Mouse (Mus musculus) lung, postnatal 0 days (tissue): ENCODE measurements around the gene Dlk2. TPM values are rescaled to one million over a fixed set of nuclear protein-coding genes. Genes with fewer than 3 reads are reported as not detected.

Experiments
- ATAC-seq: fragments of 200-750 bp; cut with Nextera tagmentation; 2 replicates; pipeline ENCODE4 v1.8.0; 2017; ENCODE audit warnings: moderate library complexity
- DNase-seq: peaks from one replicate; pipeline ENCODE4 v3.0.0-alpha.2; 2016; ENCODE audit warnings: low spot score
- H3K27ac ChIP-seq: fragments of 300-500 bp; sonication (generic); 2 replicates; pipeline ENCODE4 v1.5.1; 2014; ENCODE audit warnings: antibody characterized with exemption, mild to moderate bottlenecking, low read length, mixed read lengths
- H3K27me3 ChIP-seq: fragments of 300-500 bp; sonication (generic); replicated peaks from 2 replicates; pipeline ENCODE4 v1.6.1; 2014; ENCODE audit warnings: low read length, mixed read lengths; ENCODE audit not compliant: insufficient read depth
- H3K36me3 ChIP-seq: fragments of 300-500 bp; sonication (generic); 2 replicates; pipeline ENCODE4 v1.6.1; 2014; ENCODE audit warnings: low read length, mixed read lengths; ENCODE audit not compliant: insufficient read depth
- H3K4me1 ChIP-seq: fragments of 300-500 bp; sonication (generic); 2 replicates; pipeline ENCODE4 v1.6.1; 2014; ENCODE audit warnings: antibody characterized with exemption, low read depth, low read length, mixed read lengths; ENCODE audit not compliant: insufficient read depth
- H3K4me2 ChIP-seq: fragments of 300-500 bp; sonication (generic); replicated peaks from 2 replicates; pipeline ENCODE4 v1.6.1; 2014; ENCODE audit warnings: low read depth, mild to moderate bottlenecking, low read length, moderate library complexity, mixed read lengths
- H3K4me3 ChIP-seq: fragments of 300-500 bp; sonication (generic); 2 replicates; pipeline ENCODE4 v1.5.1; 2014; ENCODE audit warnings: low read depth, low read length
- H3K9ac ChIP-seq: fragments of 300-500 bp; sonication (generic); replicated peaks from 2 replicates; pipeline ENCODE4 v1.6.1; 2014; ENCODE audit warnings: low read depth, mild to moderate bottlenecking
- H3K9me3 ChIP-seq: fragments of 300-500 bp; sonication (generic); 2 replicates; pipeline ENCODE4 v1.6.1; 2016; ENCODE audit warnings: low read length, mixed read lengths
- CTCF ChIP-seq: IDR thresholded peaks from 2 replicates; pipeline ENCODE4 v1.5.1; 2016; ENCODE audit warnings: antibody characterized with exemption, mild to moderate bottlenecking
- EP300 ChIP-seq: IDR thresholded peaks from 2 replicates; pipeline ENCODE4 v1.6.1; 2016; ENCODE audit warnings: antibody characterized with exemption, mild to moderate bottlenecking, control low read depth
- WGBS: fragments of 180-500 bp; shearing (Covaris S2); extraction: QIAGEN DNeasy Blood & Tissue Kit; methylation state at CpG from one replicate; pipeline ENCODE4 v1.1.7; 2014; 5-methylcytosine and 5-hydroxymethylcytosine counted together
- polyA plus RNA-seq: library from polyadenylated mRNA; unstranded; fragments of >200 nt; fragmentation: Nextera tagmentation; extraction: Ambion mirVana; gene quantifications from 2 replicates; pipeline ENCODE4 v1.2.1, GENCODE M21; 2015

The Dlk2 gene
- polyA plus RNA-seq, 1 experiment from 2014 or later, result 1.3 TPM

- Histone ChIP-seq H3K27me3 (no peaks in the 10 kb centered on the region), H3K4me1 (no peaks in the 10 kb centered on the region), H3K27ac (0 out of 2 replicates have a peak overlapping the region, but pooled peaks have one; percentile 26), H3K4me2 (no peak overlapping the region), H3K9me3 (no peaks in the 10 kb centered on the region), H3K4me3 (no peak overlapping the region), H3K9ac (no peak overlapping the region), H3K36me3 (peaks cover 30% of the 10 kb centered on the region; the same call in 1 of the 2 replicates)
- no peak for ATAC-seq
- DNase-seq, result no peak
- 83% methylated on average over 12 of the region's 12 CpGs for WGBS
- TF ChIP-seq CTCF, result no peak
- TF ChIP-seq EP300, result no peak
These were observed 31.7 kb upstream of the Dlk2 start for GRCm38 (mm10) chr17:46265502-46265901.

DNA sequence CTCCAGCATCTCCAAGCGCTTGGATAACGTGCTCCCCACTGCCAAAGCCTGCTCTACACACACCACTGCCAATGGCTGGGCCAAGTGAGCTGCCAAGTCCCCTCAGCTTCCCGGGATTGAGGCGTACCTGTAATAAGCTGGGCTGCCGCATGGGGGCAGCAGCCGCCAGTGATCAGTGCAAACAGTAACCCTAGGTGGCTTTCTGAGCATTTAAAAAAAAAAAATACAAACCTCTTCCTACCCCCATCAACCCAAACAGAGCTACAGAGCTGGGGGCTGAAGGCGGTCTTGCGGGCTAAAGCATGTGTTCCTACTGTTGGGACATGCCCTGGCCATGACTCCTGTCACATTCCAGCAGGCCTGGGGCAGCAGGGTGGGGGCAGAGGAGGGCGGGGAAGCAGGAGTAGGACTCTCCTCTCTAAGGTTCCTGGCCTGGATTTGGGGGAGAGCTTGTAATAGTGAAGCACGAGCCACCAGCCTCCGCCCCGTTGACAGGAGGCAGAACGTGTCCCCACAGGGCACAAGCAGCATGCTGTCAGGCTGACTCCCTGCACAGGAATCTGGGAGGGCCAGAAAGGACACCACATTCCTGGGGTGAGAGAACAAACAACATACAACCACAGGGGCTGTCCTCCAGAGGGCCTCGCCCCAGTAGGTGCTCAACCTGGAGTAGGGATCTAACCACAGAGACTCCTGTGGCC is 31.2 kb upstream of the Dlk2 start:
- 14% methylated on average over 14 of the region's 14 CpGs for WGBS
- peak; percentile 92 for ATAC-seq
- Histone ChIP-seq H3K9ac (0 out of 2 replicates have a peak overlapping the region, but pooled peaks have one; percentile 3), H3K4me1 (no peaks in the 10 kb centered on the region), H3K4me3 (no peak overlapping the region), H3K9me3 (no peaks in the 10 kb centered on the region), H3K27ac (peak overlapping the region; percentile 79), H3K36me3 (peaks cover 29% of the 10 kb centered on the region; the same call in 1 of the 2 replicates), H3K4me2 (no peak overlapping the region), H3K27me3 (no peaks in the 10 kb centered on the region)
- peak; percentile 88 for DNase-seq
- TF ChIP-seq CTCF (peak; percentile 93), EP300 (peak; percentile 54; the same call in 1 of the 2 replicates)

DNA sequence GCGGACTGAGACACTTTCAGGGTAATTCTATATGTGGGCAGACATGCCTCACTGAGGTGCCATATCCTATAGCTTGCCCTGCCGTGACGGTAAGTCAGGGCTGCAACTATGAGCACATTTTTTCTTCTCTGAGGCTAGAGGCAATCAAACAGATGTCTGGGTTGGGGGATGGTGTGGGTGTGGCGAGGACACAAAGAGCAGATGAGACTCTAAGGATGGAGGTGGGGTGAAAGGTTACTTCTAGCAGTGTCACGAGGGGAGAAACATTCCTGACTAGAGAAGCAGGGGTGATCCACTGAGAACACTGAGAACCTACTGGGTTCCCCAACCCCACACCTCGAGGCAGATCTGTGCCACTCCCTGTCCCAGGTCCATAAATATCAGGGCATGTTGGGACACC is 30.2 kb upstream of the Dlk2 start:
- ATAC-seq, result no peak
- Histone ChIP-seq H3K9me3 (no peaks in the 10 kb centered on the region), H3K4me1 (no peaks in the 10 kb centered on the region), H3K27me3 (no peaks in the 10 kb centered on the region), H3K9ac (no peak overlapping the region), H3K4me3 (no peak overlapping the region), H3K4me2 (no peak overlapping the region), H3K27ac (peak overlapping the region; percentile 79), H3K36me3 (peaks cover 24% of the 10 kb centered on the region; the same call in 1 of the 2 replicates)
- TF ChIP-seq CTCF, result no peak
- no peak for TF ChIP-seq EP300
- WGBS, result 56% methylated on average over 6 of the region's 6 CpGs
- DNase-seq, result no peak

DNA sequence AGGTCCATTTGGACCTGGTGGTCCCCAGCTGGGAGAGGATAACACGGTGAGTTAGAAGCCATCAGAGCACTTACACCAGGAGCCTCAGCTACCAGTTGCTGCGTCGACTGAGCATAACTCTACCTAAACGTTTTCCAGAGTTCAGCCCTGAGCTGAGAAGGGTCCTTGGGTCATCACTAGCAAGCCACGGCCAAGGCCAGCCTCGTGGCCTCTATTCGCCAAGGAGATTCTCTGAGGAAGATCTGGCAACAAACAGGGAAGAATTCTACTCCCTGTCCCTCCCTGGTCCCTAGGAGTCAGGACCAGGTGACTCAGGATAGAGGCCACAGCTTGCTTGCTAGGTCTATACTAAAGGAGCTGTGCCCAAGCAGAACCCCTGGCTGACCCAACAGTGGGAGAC is 29.7 kb upstream of the Dlk2 start:
- Histone ChIP-seq H3K27me3 (no peaks in the 10 kb centered on the region), H3K9ac (no peak overlapping the region), H3K27ac (peak overlapping the region; percentile 79), H3K4me3 (no peak overlapping the region), H3K4me1 (no peaks in the 10 kb centered on the region), H3K36me3 (peaks cover 20% of the 10 kb centered on the region; the same call in 1 of the 2 replicates), H3K4me2 (no peak overlapping the region), H3K9me3 (no peaks in the 10 kb centered on the region)
- 80% methylated on average over 7 of the region's 7 CpGs for WGBS
- DNase-seq (no peak), ATAC-seq (no peak)
- TF ChIP-seq CTCF (no peak), EP300 (no peak)

- H3K4me1 ChIP-seq, result no peaks in the 10 kb centered on the region
- H3K27ac ChIP-seq, result peak overlapping the region; percentile 79
- H3K9me3 ChIP-seq, result no peaks in the 10 kb centered on the region
- no peaks in the 10 kb centered on the region for H3K27me3 ChIP-seq
- ATAC-seq (no peak), DNase-seq (no peak)
- WGBS, result 67% methylated on average over 10 of the region's 10 CpGs
- no peak overlapping the region for H3K4me2 ChIP-seq
- H3K9ac ChIP-seq, result no peak overlapping the region
- peaks cover 13% of the 10 kb centered on the region; the same call in 1 of the 2 replicates for H3K36me3 ChIP-seq
- H3K4me3 ChIP-seq, result no peak overlapping the region
- no peak for TF ChIP-seq EP300
- TF ChIP-seq CTCF, result no peak
These were observed 29.0 kb upstream of the Dlk2 start for GRCm38 (mm10) chr17:46268026-46268720.

GRCm38 (mm10) chr17:46269771-46270534 is 27.3 kb upstream of the Dlk2 start:
- H3K4me1 ChIP-seq, result no peaks in the 10 kb centered on the region
- 59% methylated on average over 19 of the region's 19 CpGs for WGBS
- no peak overlapping the region for H3K4me2 ChIP-seq
- TF ChIP-seq EP300 (no peak), CTCF (no peak)
- no peak overlapping the region for H3K4me3 ChIP-seq
- no peak overlapping the region for H3K9ac ChIP-seq
- no peaks in the 10 kb centered on the region for H3K27me3 ChIP-seq
- H3K9me3 ChIP-seq, result no peaks in the 10 kb centered on the region
- DNase-seq (no peak), ATAC-seq (0 out of 2 replicates have a peak, but pooled peaks have one; percentile 6)
- H3K36me3 ChIP-seq, result peaks cover 8% of the 10 kb centered on the region; the same call in 1 of the 2 replicates
- H3K27ac ChIP-seq, result 0 out of 2 replicates have a peak overlapping the region, but pooled peaks have one; percentile 15
